Mouse (Mus musculus) hindbrain, embryonic 11.5 days (tissue): ENCODE results near the gene Hibch. TPM values are rescaled to one million over a fixed set of nuclear protein-coding genes. Genes with fewer than 3 reads are reported as not detected.
A peak's percentile ranks its signal among the peaks of the same experiment; 100 is the strongest.

Experiments
- ATAC-seq: fragments of 200-750 bp; cut with Nextera tagmentation; 2 replicates; pipeline ENCODE4 v1.8.0; 2017; ENCODE audit warnings: mild to moderate bottlenecking, moderate TSS enrichment, moderate library complexity; ENCODE audit not compliant: low FRiP score
- DNase-seq: peaks from one replicate; pipeline ENCODE4 v3.0.0-alpha.2; 2015; ENCODE audit warnings: low spot score
- H3K27ac ChIP-seq: fragments of 300-500 bp; sonication (generic); 2 replicates; pipeline ENCODE4 v1.5.1; 2014; ENCODE audit warnings: mild to moderate bottlenecking, low read depth, low read length
- H3K27me3 ChIP-seq: fragments of 300-500 bp; sonication (generic); 2 replicates; pipeline ENCODE4 v1.6.1; 2014; ENCODE audit warnings: mild to moderate bottlenecking, low read length, moderate library complexity, mixed read lengths; ENCODE audit not compliant: control insufficient read depth, insufficient read depth
- H3K36me3 ChIP-seq: fragments of 300-500 bp; sonication (generic); 2 replicates; pipeline ENCODE4 v1.6.1; 2014; ENCODE audit warnings: mild to moderate bottlenecking, low read length, moderate library complexity, mixed read lengths; ENCODE audit not compliant: control insufficient read depth, insufficient read depth
- H3K4me1 ChIP-seq: fragments of 300-500 bp; sonication (generic); replicated peaks from 2 replicates; pipeline ENCODE4 v1.6.1; 2014; ENCODE audit warnings: low read length, mixed read lengths; ENCODE audit not compliant: control insufficient read depth, insufficient read depth
- H3K4me2 ChIP-seq: fragments of 300-500 bp; sonication (generic); replicated peaks from 2 replicates; pipeline ENCODE4 v1.6.1; 2014; ENCODE audit warnings: mild to moderate bottlenecking, low read depth, low read length
- H3K4me3 ChIP-seq: fragments of 300-500 bp; sonication (generic); 2 replicates; pipeline ENCODE4 v1.5.1; 2014; ENCODE audit warnings: low read depth, low read length
- H3K9ac ChIP-seq: fragments of 300-500 bp; sonication (generic); 2 replicates; pipeline ENCODE4 v1.6.1; 2014; ENCODE audit warnings: low read depth, low read length
- H3K9me3 ChIP-seq: fragments of 300-500 bp; sonication (generic); 2 replicates; pipeline ENCODE4 v1.6.1; 2016; ENCODE audit warnings: low read length; ENCODE audit not compliant: control insufficient read depth
- WGBS: fragments of 180-500 bp; shearing (Covaris S2); extraction: QIAGEN DNeasy Blood & Tissue Kit; methylation state at CpG from one replicate; pipeline ENCODE4 v1.1.7; 2014; 5-methylcytosine and 5-hydroxymethylcytosine counted together
- polyA plus RNA-seq: library from polyadenylated mRNA; unstranded; fragments of >200 nt; fragmentation: Nextera tagmentation; extraction: Ambion mirVana; gene quantifications from 2 replicates; pipeline ENCODE4 v1.2.1, GENCODE M21; 2014

Gene Hibch
- polyA plus RNA-seq, 1 experiment from 2014 or later: 31.0 TPM

DNA sequence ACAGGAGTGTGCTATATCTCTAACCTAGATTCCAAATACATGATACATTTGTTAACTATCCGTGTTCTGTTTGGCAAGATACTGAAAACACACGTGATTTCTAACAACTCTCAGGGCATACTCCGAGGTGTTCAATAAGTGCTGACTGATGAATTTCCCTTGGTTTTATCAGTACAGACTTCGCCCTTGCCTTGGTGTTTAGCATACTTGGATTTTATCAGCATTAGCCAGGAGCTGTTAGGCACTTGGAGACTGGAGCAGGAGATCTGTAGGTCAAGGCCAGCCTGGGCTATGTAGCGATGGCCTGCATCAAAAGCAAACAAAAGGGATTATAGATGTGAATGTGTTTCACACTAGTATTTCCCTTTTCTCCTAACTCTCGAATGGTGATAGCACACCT is 36.3 kb upstream of the Hibch start:
- Histone ChIP-seq H3K27ac (no peak overlapping the region), H3K9ac (no peak overlapping the region), H3K9me3 (no peaks in the 10 kb centered on the region), H3K4me3 (no peak overlapping the region), H3K4me1 (no peaks in the 10 kb centered on the region), H3K4me2 (no peak overlapping the region), H3K27me3 (no peaks in the 10 kb centered on the region), H3K36me3 (no peaks in the 10 kb centered on the region)
- 94% methylated on average over 6 of the region's 6 CpGs for WGBS
- ATAC-seq (no peak), DNase-seq (no peak)

DNA sequence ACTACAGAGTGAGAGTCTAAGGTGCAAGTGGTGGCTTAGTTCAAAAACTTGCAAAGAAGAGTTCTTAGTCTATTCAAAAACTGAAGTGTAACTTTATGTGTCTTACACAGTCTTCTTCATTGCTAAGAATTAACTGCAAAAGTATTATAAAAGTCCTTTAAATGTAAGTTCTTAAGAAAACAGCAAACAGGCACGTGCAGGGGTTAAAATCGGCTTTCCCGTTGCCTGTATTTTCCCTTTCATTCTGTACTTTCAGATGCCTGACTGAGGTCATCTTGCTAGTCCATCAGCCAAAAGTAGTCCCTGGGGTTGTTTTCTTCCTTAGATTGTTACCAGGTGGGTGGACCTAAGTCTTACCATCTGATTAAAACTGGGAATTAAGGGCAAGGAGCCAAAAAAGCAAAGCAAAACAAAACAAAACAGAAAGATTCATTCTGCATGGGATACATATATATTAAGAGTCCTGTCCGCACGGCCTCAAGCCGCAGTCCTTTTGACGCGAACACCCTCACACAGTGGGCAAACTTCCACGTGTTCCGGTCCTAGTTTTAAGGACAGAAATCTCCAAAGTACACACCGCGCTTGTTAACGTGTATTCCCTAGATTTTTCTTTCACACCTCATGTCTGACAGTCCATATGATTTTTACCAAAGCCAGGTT is 28.4 kb upstream of the Hibch start:
- peak; percentile 10 for DNase-seq
- WGBS: 65% methylated on average over 13 of the region's 13 CpGs
- Histone ChIP-seq H3K4me3 (peak overlapping the region; percentile 63; the same call in 1 of the 2 replicates), H3K4me2 (peak overlapping the region; percentile 95; the same call in 1 of the 2 replicates), H3K36me3 (no peaks in the 10 kb centered on the region), H3K27me3 (no peaks in the 10 kb centered on the region), H3K9ac (no peak overlapping the region), H3K4me1 (no peaks in the 10 kb centered on the region; the same call in 1 of the 2 replicates), H3K9me3 (no peaks in the 10 kb centered on the region), H3K27ac (no peak overlapping the region)
- peak; percentile 34; the same call in 1 of the 2 replicates for ATAC-seq

DNA sequence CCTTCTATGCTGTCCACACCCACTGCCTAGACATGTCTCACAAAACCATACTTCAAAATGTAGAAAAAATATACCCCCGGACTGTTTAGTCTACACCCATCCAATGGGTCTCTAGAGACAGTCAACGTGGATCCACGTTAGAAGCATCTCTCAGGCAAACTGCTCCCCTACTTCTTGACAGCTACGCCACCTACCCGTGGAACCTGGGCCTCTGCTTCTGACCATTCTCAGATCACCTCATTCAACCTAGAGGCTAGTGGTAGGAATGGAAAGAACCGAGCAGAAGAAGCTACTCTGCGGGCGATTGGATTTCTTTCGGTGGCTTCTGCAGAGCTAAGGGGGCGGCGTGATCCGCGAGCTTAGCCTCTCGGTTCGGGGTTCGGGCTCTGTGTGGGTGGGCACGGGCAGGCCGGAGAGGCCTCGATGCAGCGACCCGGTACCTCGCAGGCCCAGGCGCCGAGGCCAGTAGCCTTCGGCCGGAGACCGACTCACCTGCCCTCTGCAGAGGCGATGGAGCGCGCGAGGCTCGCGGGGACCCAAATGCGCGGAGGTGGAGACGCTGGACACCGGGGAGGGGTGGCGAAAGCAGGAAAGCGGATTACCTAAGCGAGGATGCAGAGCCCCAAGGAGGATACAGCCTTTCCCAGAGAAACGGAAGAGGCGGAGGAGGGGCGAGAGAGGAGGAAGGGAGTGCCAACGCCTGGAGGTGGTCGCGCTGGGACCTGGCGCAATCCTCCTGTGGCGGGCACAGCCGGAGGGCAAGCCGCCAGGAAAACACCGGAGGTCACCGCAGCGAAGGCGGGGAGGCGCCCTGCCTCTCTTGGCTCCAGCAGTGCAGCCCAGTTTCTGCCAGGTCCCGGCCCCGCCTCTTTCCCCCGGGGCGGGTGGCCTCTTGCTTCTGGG is 27.6 kb upstream of the Hibch start, which contains the start of gene Inpp1:
Gene Inpp1, minus strand, starts transcription at position 779 of the 903 bp plus-strand sequence.
- Histone ChIP-seq H3K9me3 (no peaks in the 10 kb centered on the region), H3K27me3 (no peaks in the 10 kb centered on the region), H3K4me1 (no peaks in the 10 kb centered on the region; the same call in 1 of the 2 replicates), H3K27ac (peak within 1 kb of the TSS; percentile 33), H3K4me3 (peak within 1 kb of the TSS; percentile 63), H3K36me3 (no peaks in the 10 kb centered on the region), H3K4me2 (peak within 1 kb of the TSS; percentile 95), H3K9ac (peak within 1 kb of the TSS; percentile 85)
- ATAC-seq: peak; percentile 88
- DNase-seq: peak; percentile 72
- WGBS: 1% methylated on average over 58 of the region's 59 CpGs

DNA sequence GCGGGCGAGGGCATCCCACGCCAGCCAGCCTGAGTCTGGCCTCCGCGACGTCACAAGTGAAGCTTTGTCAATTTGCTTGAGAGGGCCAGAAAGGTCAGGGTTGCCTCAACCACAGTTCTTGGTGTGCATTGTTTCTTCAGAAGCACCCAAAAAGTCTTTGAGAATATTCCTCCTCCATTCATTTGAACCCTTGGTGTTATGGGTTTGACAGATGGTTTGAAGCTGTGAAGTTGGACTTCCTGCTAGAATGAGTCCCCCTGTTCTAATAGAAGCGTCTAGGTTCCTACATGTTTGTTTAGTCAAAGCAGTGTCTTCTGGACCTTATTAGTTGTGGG is 26.9 kb upstream of the Hibch start:
- H3K4me2 ChIP-seq: peak overlapping the region; percentile 95
- no peak for DNase-seq
- H3K9me3 ChIP-seq: no peaks in the 10 kb centered on the region
- H3K27ac ChIP-seq: no peak overlapping the region
- no peak for ATAC-seq
- H3K27me3 ChIP-seq: no peaks in the 10 kb centered on the region
- H3K36me3 ChIP-seq: no peaks in the 10 kb centered on the region
- no peaks in the 10 kb centered on the region; the same call in 1 of the 2 replicates for H3K4me1 ChIP-seq
- H3K9ac ChIP-seq: peak overlapping the region; percentile 85
- peak overlapping the region; percentile 63 for H3K4me3 ChIP-seq
- 1% methylated on average over 7 of the region's 7 CpGs for WGBS

DNA sequence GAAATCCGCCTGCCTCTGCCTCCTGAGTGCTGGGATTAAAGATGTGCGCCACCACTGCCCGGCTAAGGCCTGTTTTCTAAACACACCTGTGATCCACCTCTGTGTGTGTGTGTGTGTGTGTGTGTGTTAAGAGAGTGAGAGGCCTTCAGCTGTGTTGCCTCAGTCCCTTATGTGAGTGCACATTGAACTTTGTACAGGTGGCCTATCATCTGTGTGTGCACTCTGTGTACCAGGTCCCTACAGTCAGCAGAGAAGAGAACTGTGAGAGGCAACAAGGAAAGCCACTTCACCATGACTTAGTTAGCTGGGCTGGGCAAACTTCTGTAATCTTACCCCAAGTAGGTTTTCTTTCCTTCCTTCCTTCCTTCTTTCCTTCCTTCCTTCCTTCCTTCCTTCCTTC is 5.6 kb upstream of the Hibch start:
- Histone ChIP-seq H3K9me3 (no peaks in the 10 kb centered on the region), H3K4me3 (no peak overlapping the region)

GRCm38 (mm10) chr1:52844354-52844753 is 375 bp upstream of the Hibch start:
- 0 out of 2 replicates have a peak, but pooled peaks cover 2% of the 10 kb centered on the region for H3K4me1 ChIP-seq
- H3K27me3 ChIP-seq: no peaks in the 10 kb centered on the region
- peak overlapping the region; percentile 55 for H3K4me3 ChIP-seq
- DNase-seq: no peak
- no peak overlapping the region for H3K27ac ChIP-seq
- no peak overlapping the region for H3K9ac ChIP-seq
- peak; percentile 58 for ATAC-seq
- 37% methylated on average over 3 of the region's 3 CpGs for WGBS
- no peaks in the 10 kb centered on the region for H3K36me3 ChIP-seq
- H3K9me3 ChIP-seq: no peaks in the 10 kb centered on the region
- peak overlapping the region; percentile 46 for H3K4me2 ChIP-seq

More for the DNA sequence above, 5.6 kb upstream of the Hibch start:
- Histone ChIP-seq H3K27ac (no peak overlapping the region), H3K27me3 (no peaks in the 10 kb centered on the region), H3K36me3 (no peaks in the 10 kb centered on the region), H3K4me1 (no peaks in the 10 kb centered on the region), H3K4me2 (no peak overlapping the region), H3K9ac (no peak overlapping the region)
- DNase-seq (no peak), ATAC-seq (no peak)
- 95% methylated on average over 3 of the region's 3 CpGs for WGBS

- no peak overlapping the region for H3K27ac ChIP-seq
- H3K4me3 ChIP-seq: no peak overlapping the region
- no peak overlapping the region for H3K9ac ChIP-seq
- DNase-seq (no peak), ATAC-seq (no peak)
- H3K4me1 ChIP-seq: 0 out of 2 replicates have a peak, but pooled peaks cover 2% of the 10 kb centered on the region
- no peaks in the 10 kb centered on the region for H3K9me3 ChIP-seq
- no peak overlapping the region for H3K4me2 ChIP-seq
- no peaks in the 10 kb centered on the region for H3K36me3 ChIP-seq
- H3K27me3 ChIP-seq: no peaks in the 10 kb centered on the region
- WGBS: 82% methylated on average over 4 of the region's 4 CpGs
Observed at GRCm38 (mm10) chr1:52846556-52846955, 1.8 kb downstream of the Hibch start.

GRCm38 (mm10) chr1:52849422-52849821 is 4.7 kb downstream of the Hibch start:
- Histone ChIP-seq H3K27me3 (no peaks in the 10 kb centered on the region), H3K9me3 (no peaks in the 10 kb centered on the region), H3K4me3 (no peak overlapping the region), H3K9ac (no peak overlapping the region), H3K4me2 (no peak overlapping the region), H3K4me1 (0 out of 2 replicates have a peak, but pooled peaks cover 2% of the 10 kb centered on the region), H3K36me3 (no peaks in the 10 kb centered on the region), H3K27ac (no peak overlapping the region)
- WGBS: 76% methylated on average over 4 of the region's 4 CpGs
- DNase-seq (no peak), ATAC-seq (no peak)
